Mouse (Mus musculus): ENCODE data around the gene Padi1. TPM values are rescaled to one million over a fixed set of nuclear protein-coding genes. Genes with fewer than 3 reads are reported as not detected.

Gene Padi1
- polyA plus RNA-seq, 1 experiment from 2014 or later = 1.0 TPM

DNA sequence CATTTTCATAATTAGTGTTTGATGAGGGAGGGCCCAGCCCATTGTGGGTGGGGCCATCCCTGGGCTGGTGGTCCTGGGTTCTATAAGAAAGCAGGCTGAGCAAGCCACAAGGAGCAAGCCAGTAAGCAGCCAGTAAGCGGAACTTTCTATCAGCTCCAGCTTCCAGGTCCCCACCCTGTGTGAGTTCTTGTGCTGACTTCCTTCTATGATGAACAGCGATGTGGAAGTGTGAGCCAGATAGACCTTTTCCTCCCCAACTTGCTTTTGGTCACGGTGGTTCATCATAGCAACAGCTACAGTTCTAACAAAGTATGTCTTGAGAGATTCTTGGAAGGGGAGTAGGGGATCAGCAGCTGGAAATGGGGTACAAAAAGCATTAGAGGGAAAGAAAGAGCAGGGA, 79.6 kb downstream of the Padi1 start:
- Histone ChIP-seq H3K9ac (no peak overlapping the region), H3K27ac (replicated peaks) (no peak overlapping the region), H3K27me3 (no peaks in the 10 kb centered on the region), H3K4me1 (0 out of 2 replicates have a peak, but pooled peaks cover 7% of the 10 kb centered on the region), H3K36me3 (no peaks in the 10 kb centered on the region), H3K4me3 (replicated peaks) (no peak overlapping the region), H3K9me3 (replicated peaks) (no peaks in the 10 kb centered on the region), H3K4me2 (replicated peaks) (no peak overlapping the region)
- ATAC-seq (ENCODE audit: insufficient number of reproducible peaks, low FRiP score, low TSS enrichment, low read depth) = no peak
- 78% methylated on average over 3 of the region's 3 CpGs for WGBS

- no peak overlapping the region for H3K4me3 ChIP-seq (replicated peaks)
- no peak for ATAC-seq (ENCODE audit: insufficient number of reproducible peaks, low FRiP score, low TSS enrichment, low read depth)
- no peak overlapping the region for H3K4me2 ChIP-seq (replicated peaks)
- no peaks in the 10 kb centered on the region for H3K36me3 ChIP-seq
- no peaks in the 10 kb centered on the region for H3K27me3 ChIP-seq
- no peaks in the 10 kb centered on the region for H3K9me3 ChIP-seq (replicated peaks)
- WGBS = 12% methylated on average over 9 of the region's 9 CpGs
- H3K27ac ChIP-seq (replicated peaks) = no peak overlapping the region
- H3K4me1 ChIP-seq = 0 out of 2 replicates have a peak, but pooled peaks cover under 1% of the 10 kb centered on the region
- no peak overlapping the region for H3K9ac ChIP-seq
Observed at GRCm38 (mm10) chr4:140763158-140763557, 82.4 kb downstream of the Padi1 start.

Other genes starting within 250 kb of the Padi1 start
- 17.0 and 18.6 TPM in 2 replicates for gene Arhgef10l, start 179.8 kb downstream of the Padi1 start, polyA plus RNA-seq (2015; fragmentation: Nextera tagmentation; extraction: Ambion mirVana)
- 47.0 and 55.0 TPM in 2 replicates for gene Rcc2, start 145.2 kb downstream of the Padi1 start, polyA plus RNA-seq (2015; fragmentation: Nextera tagmentation; extraction: Ambion mirVana)
- gene Padi6, start 103.1 kb downstream of the Padi1 start, polyA plus RNA-seq (2015; fragmentation: Nextera tagmentation; extraction: Ambion mirVana) = not detected in 2 replicates
- 1.7 and 1.9 TPM in 2 replicates for gene Padi4, start 71.5 kb downstream of the Padi1 start, polyA plus RNA-seq (2015; fragmentation: Nextera tagmentation; extraction: Ambion mirVana)
- 2.4 and 4.4 TPM in 2 replicates for gene Padi3, start 35.1 kb downstream of the Padi1 start, polyA plus RNA-seq (2015; fragmentation: Nextera tagmentation; extraction: Ambion mirVana)
- gene Padi2, start 60.6 kb upstream of the Padi1 start, polyA plus RNA-seq (2015; fragmentation: Nextera tagmentation; extraction: Ambion mirVana) = 15.3 and 21.4 TPM in 2 replicates
- 356 and 362 TPM in 2 replicates for gene Sdhb, start 115.4 kb upstream of the Padi1 start, polyA plus RNA-seq (2015; fragmentation: Nextera tagmentation; extraction: Ambion mirVana)
- 47.2 and 48.1 TPM in 2 replicates for gene Atp13a2, start 141.1 kb upstream of the Padi1 start, polyA plus RNA-seq (2015; fragmentation: Nextera tagmentation; extraction: Ambion mirVana)
- gene Mfap2, start 164.6 kb upstream of the Padi1 start, polyA plus RNA-seq (2015; fragmentation: Nextera tagmentation; extraction: Ambion mirVana) = 923 and 969 TPM in 2 replicates
- 6.9 and 7.0 TPM in 2 replicates for gene Crocc, start 214.8 kb upstream of the Padi1 start, polyA plus RNA-seq (2015; fragmentation: Nextera tagmentation; extraction: Ambion mirVana)
- 88.0 and 93.4 TPM in 2 replicates for gene Necap2, start 232.6 kb upstream of the Padi1 start, polyA plus RNA-seq (2015; fragmentation: Nextera tagmentation; extraction: Ambion mirVana)
- 0.20 and 0.28 TPM in 2 replicates for gene Spata21, start 242.6 kb upstream of the Padi1 start, polyA plus RNA-seq (2015; fragmentation: Nextera tagmentation; extraction: Ambion mirVana)

All from embryonic facial prominence, embryonic 15.5 days (tissue).